Mouse (Mus musculus): ENCODE measurements around the gene Stoml1.

The Stoml1 gene

DNA sequence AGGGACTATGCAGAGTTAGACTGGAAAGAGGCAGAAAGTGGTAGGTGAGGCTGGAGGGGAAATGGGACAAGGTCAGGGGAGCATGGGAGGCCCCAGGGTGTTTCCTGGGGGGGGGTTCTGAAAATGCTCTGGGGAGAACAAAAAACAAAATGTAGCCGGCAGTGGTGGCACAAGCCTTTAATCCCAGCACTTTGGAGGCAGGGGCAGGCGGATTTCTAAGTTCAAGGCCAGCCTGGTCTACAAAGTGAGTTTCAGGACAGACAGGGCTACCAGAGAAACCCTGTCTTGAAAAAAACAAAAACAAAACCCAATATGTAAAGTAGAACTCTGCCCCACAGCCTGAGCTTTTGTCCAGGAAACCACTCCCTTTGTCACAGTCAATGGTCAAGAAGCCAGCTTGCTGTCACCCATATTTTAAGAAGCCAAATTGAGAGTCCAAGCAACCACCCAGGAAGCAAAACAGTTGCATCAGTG is 19.1 kb downstream of the Stoml1 start:
- no peak for DNase-seq (ENCODE audit: low spot score in 2 of 2)

DNA sequence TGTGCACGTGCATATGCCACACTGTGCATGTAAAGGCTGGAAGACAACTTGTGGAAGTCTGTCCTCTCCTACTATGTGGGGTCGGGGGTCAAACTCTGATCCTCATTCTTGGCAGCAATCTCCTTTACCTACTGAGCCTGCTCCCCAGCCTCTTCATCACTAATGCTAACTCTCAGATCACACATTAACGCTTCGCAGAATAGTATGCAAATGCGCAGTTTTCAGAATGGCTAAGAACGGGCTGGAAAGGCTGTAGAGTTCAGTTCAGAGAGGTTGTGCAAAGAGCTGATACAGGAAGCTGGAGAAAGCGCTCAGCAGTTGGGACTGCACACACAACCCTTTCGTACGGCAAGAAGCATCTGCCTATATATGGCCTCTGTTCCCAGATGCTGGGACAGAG is 19.9 kb downstream of the Stoml1 start:
- DNase-seq (ENCODE audit: low spot score in 2 of 2) = no peak

DNA sequence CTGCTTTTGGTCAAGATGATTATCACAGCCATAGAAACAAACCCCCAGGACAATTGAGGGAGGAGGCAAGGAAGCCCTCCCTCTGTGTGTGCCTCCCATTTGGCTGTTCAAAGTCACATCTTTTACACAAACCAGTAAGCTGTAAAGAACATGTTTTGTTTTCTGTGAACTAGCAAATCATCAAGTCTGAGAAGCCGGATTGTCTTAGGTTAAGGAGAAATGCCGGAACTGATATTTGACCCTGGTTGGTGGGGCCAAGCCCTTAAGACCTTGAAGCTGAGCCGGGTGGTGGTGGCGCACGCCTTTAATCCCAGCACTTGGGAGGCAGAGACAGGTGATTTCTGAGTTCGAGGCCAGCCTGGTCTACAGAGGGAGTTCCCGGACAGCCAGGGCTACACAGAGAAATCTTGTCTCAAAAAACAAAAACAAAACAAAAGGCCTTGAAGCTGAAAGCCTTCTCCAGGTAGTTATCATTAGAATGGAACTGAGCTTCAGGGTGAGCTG is 21.2 kb downstream of the Stoml1 start:
- DNase-seq (ENCODE audit: low spot score in 2 of 2) = no peak

DNA sequence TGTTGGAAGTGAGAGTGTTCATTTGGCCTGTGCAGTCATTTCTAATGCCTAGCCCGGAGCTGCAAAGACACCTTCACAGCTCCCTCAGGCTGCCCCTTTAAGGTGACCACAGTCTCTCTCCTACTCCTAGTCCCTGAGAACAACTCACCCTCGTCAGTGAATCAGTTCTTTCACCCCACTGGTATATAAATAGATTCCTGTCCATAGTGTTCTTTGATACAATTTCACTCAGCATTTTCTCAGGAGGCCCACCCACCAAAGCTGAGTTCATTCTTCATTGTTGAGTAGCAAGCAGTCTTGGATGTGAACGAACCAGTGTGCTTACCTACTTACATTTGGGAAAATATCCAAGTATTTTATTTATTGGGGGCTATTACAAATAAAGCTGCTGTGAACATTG is 21.7 kb downstream of the Stoml1 start:
- DNase-seq (ENCODE audit: low spot score in 2 of 2) = no peak

DNA sequence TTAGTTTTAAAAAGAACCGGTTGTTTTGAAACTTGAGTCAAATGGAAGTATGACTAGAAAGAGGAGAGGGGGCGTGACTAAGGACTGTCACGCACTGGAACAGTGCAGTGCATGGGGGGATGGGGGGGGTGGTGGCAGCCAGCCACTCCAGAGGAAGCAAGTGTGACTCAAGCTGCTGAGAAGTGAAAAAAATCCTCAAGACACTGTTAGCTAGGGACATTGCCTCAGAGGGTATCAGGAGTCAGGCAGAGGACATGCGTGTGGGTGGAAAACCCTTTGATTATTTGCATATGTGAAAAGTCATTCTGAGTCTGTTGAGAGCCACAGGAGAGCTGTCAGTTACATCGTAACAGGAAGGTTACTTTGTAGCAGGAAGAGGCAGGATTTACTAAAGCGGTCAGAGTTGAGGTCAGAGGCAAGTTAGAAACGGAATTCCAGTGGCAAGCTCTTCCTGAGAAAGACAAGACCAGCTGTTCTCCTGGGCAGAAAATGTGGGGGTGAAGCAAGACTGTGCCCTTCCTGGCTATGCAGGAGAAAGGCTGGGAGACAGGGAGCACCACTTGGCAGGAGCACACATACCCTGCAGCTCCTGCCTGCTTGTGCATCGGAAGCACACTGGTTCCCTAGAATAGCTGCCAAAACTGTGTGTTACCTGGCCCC is 22.3 kb downstream of the Stoml1 start:
- no peak for DNase-seq (ENCODE audit: low spot score in 2 of 2)

DNA sequence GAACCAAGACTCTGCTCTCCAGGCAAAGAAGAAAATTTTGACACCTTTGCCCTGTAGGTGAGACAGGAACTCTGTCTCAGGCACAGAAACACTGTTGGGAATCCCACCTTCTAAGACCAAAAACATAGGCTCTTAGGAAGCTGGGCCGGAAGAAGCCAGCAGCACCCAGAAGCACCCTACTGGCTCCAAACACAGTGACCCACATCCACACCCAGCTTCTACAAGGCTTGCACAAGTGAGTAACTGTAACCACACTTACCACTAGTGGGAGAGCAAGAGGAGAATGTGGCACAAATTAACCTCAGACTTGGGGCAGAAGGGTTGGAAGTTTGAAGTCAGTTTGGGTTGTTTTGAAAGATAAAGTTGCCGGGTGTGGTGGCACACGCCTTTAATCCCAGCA is 22.8 kb downstream of the Stoml1 start:
- DNase-seq (ENCODE audit: low spot score in 2 of 2) = no peak

DNA sequence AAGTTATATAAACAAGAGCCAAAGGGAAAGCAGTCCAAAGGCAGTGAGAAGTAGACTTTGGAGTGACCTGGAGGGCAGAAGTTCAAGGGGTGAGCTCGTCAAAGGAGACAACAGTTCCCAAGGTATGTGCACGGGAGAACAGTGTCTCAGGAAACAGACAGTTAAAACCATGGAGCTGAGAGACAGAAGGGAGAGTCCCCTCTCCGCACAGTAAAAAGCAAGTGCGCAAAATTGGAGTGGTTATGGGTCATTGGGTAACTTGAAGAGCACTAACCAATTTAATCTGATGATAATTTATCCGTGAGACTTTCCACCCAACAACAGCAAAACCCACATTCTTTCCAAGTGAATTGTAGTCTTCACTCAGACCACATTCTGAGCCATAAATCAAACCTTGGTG is 23.4 kb downstream of the Stoml1 start:
- DNase-seq (ENCODE audit: low spot score in 2 of 2) = no peak

DNA sequence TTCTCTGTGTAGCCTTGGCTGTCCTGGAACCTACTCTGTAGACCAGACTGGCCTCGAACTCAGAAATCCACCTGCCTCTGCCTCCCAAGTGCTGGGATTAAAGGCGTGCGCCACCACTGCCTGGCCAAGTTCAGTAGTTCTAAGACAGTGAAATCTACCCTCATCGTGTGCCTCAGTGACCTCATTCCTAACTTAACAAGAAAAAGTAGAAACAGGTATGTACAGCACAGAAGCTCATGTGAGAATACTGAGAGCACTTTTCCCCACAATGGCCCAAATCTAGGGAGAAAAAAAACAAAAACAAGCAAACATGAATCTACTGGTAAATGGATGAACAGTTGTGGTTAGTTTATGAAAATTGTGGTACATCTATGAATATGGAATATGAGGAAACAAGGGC is 25.3 kb downstream of the Stoml1 start:
- DNase-seq (ENCODE audit: low spot score in 2 of 2) = no peak

DNA sequence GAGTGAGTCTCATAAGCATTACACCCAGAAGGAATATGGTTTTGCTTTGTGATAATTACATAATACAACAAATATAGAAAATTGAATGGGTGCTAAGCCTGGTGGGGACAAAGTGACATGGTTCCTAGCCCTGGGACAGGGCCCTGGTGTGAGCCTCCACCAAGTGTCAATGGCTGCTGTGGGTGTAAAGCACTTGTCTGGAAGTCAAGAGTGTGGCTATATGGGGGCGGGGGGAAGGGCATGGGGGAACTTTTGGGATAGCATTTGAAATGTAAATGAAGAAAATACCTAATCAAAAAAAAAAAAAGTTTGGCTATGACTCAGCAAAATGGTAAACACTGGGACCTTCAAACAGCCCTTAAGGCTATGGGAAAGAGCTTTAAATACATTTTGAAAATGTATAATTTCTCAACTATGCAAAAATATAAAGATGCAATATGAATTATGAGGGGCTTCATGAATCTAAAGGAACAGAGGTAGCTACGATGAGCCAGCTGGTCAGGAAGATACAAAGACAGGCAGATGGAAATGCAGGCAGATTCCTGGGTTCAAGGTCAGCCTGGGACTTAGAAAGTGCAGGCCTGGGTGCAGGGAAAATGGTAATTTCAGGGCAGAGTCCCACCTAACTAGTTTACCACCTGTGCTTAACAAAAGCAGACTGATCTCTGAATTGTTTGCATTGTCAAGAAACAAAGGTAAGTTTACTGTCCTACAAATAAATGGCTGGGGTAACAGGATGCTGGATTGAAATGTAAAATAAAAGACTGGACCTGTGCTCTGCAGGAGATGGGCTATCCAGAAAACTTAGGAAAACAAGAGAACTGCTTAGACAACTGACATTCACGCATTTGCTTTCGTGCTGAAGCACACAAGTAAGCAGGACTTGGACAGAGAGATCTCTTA is 26.1 kb downstream of the Stoml1 start:
- no peak for DNase-seq (ENCODE audit: low spot score in 2 of 2)

DNA sequence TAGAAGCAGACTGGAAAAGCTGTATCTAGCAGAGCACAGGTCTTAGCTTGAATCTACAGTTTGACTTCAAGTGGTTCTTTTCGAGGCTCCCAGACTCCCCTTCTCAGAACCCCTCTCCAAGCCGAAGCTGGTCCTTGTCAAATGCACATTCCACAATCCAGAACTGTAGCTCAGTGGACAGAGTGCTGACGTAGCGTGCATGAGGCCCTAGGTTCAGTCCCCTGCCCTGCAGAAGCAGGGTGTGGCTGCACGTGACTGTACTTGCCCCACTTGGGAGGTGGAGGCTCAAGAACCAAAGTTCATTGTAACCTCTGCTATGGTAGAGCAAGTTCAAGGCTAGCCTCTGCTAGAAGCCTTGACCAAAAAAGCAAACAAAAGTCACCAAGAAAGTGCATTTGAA is 26.8 kb downstream of the Stoml1 start:
- no peak for DNase-seq (ENCODE audit: low spot score in 2 of 2)

DNA sequence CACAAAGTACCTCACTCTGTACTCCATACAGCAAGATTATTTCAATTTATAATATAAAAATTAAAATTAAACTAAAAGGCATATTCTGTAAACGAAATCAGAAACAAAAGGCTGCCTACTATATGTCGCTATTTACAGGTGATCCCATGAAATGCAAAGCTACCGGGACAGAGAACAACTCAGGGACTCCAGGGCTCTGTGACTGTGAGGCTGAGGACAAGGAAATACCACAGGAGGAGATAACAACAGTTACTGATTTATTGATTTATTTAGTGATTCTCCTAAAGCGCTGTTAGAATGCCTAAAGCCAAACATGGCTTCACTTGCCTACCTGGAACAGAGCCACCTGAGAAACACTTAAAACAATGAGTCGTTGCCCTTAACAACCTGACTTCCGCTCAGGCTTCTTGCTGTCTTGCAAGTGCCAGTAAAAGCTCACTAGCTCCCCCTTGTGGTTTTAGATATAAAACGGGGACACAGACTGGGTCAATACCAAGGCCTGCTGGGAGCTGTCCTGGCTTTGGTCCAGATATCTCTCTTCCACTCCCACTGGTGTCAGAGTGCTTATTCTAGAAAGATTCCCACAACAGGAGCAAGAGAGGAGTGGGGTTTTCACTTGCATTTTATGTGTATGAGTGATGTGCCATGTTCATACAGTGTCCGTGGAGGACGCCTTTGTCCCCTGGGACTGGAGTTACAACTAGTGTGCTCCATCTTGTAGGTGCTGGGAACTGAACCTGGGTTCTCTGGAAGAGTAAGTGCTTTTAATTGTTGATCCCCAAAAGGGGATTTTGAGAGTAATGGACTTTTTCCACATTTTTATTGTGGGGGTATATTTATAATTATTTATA is 27.5 kb downstream of the Stoml1 start:
- peak; percentile 63 to 68 for DNase-seq (ENCODE audit: low spot score in 2 of 2)

DNA sequence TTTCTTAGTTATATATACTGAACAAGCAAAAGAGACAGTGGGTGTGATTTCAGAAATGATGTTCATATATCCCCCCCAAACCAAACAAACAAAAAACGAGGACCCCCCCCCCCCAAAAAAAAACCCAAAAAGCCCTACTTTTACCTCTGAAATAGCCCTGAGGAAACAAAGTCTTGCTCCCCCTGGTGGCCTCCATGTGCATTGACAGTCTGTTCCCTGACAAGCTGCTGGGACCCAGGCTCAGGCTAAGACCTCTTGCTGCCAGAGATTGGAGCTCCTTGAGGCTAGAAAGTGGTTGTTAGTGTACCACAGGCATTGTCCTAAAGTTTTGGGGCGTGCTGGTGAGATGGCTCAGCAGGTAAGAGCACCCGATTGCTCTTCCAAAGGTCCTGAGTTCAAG is 28.6 kb downstream of the Stoml1 start:
- DNase-seq (ENCODE audit: low spot score in 2 of 2) = peak in 1 of 2 experiments; percentile 20

DNA sequence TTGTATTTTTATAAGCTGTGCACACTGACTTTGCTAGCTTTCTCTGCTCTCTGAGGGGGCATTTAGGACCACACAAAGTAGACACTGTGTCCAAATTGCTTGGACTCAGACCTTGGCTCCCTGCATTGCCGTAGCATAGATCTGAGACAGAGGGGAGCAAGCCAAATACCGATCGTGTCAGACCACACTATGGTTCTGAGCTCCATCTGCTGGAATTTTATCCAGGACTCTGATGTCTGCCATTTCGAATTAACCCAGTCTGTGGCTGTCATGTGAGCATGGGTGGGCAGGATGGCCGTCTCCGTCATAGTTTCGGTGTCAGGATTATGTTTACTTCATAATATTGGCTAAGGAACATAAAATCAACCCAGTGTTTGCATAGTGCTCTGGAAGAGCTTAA is 30.5 kb downstream of the Stoml1 start:
- DNase-seq (ENCODE audit: low spot score in 2 of 2) = no peak

DNA sequence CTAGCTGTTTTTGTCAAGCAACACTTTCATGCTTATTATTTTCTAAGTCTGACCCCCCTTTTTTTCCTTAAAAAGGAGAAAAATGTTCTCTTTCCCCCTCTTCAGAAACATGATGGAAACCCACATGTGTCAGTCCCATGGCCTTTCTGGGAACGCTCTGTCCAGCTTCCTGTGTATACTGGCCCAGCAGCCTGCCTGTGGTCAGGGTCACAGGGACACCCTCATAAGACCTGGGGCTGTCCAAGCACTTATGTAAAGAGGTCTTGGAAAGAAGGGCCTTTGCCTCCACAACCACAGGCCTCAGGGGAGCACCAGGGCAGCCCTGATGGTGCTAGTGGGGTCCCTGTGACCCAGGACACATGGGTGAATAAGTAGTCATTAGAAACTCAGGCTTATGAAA is 36.1 kb downstream of the Stoml1 start:
- DNase-seq (ENCODE audit: low spot score in 2 of 2) = no peak

DNA sequence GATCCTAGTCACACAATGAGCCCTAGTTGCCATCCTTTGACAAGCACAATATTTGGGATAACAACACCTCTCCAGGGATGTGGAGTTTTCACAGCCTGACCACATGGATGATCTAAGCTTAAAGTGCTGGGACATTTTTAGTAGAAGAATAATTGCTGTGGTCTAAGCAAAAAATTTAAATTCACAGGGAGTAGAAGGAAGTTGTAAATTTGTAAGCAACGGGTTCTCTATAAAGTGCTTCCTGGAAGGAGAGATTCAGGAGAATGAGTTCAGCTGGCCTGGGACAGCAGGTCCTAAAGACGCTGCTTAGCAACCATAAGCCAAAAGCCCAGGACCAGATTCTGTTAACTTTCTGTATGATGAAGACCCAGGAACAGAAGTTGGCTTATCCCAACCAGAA is 36.9 kb downstream of the Stoml1 start:
- DNase-seq (ENCODE audit: low spot score in 2 of 2) = no peak

DNA sequence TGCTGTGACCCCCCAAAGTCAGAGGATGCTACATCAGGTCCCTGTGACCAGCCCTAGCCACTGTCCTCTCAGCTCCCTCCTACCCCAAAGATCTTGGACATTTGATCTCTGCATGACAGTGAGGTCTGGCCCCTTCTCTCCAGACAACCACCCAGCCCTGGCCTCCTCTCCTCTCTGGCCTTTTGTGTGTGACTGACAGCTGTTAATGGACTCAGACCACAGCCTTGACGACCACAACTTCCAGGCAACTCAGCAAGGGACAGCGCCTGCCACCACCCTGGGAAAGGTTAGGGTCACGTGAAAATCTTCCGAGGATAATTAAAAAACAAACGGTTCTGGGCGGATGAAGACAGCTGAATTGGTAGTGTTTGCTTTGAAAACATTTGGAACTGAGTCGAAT is 41.6 kb downstream of the Stoml1 start:
- no peak for DNase-seq (ENCODE audit: low spot score in 2 of 2)

DNA sequence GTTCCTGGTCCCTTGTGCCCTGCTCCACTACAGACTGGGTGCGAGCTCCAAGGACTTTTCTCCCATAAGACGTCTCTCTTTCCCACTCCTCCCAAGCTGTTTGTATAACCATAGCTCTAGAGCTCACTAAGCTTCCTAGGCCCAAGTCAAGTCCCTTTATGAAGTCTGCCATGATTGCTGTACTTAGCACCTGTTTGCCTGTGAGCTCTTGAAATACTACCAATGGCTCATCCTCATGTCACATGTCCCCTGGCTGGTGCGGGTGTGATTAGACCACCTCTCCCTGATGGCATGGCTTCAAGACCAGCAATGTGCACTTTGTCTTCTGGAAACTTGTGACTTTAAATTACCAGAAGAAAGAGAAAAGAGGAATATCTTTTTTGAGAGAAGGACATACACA is 42.4 kb downstream of the Stoml1 start:
- DNase-seq (ENCODE audit: low spot score in 2 of 2) = no peak

DNA sequence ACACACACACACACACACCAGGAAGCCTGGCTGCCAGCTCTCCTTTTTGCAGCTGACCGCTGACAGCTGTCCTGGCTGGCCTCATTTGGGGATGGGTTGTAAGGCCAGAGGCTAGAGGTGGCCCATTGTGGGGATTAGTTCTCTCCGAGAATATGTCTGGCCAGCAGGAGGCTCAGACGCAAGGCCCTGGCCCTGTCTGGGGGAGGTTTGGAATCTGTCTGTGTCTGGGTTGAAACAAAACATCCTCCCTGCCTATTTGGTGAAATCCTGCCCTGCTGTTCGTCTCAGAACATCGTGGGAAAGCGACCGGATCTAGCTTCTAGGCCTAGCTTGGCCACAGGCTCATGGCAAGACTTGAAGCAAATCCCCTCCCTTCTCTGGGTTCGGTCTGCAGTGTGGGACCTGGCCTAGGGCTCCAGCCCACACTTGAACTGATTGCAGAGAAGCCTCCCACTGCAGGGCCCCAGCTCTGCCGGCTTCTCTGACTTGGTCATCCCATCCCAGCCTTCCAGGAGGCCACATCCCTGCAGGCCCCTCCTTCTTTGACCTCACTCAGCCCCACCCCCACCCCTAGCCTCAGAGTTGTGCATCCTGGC is 42.9 kb downstream of the Stoml1 start:
- no peak for DNase-seq (ENCODE audit: low spot score in 2 of 2)

DNA sequence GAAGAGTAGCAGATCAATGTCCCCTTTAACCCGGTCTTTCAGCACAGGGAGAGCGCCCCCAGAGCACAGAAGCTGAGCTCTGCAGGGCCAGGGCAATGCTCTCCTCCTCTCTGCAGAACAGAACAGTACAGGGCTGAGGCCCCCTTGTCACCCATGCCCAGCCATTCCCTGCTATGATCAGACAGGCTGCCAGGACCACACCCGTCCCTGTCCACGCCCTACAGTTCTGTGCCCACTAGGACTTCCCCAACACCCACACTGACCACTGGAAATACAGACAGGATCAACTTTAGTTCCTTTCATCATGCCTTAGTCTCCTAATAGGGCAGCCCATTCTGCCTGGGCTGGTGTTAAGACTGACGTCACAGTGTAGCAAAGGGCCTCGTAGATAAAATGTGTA is 44.1 kb downstream of the Stoml1 start:
- no peak for DNase-seq (ENCODE audit: low spot score in 2 of 2)

DNA sequence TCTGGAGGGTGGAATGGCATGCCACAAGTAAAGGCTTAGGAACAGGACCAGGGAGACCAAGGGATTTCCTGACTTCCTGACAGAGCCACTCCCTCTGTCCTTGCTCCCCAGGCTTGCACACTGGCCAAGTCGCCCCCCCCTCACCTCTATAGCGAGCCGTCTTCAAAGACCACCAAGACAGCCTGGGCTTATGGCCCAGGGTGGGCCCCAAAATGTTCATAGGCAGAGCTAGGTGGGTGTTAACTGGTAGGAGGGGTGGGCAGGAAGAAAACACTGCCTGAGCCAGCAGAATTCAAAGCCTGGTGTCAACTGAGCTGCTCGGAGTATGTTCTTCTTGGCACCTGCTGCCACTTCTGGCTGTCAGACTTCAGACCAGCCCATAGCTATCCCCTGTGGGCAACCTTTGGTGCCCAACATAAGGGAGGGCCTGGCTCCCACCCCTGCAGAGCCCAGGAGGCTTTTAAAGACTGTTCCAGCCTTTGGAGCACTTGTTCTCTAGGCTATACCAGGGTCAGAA is 45.1 kb downstream of the Stoml1 start:
- no peak for DNase-seq (ENCODE audit: low spot score in 2 of 2)

DNA sequence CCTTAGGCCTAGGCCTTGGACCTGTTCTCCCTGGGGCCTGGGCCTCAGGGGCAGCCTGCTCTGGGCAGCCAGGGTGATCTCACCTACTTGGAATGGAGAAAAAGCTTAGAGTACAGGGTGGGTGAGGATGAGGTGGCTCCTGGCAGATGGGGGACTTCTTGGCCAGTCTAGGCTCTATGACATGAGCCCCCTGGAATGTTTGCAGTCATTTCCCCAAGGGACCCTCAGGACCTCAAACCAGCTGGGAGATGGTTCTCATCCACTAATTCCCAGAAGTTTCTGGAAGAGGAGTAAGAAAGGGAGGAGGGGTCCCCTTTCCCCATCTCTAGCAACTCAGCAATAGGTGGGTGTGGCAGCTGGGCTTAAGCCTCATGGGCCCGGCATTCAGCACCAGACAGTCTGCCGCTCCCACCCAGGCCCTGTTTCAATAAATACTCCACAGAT is 46.4 kb downstream of the Stoml1 start:
- DNase-seq (ENCODE audit: low spot score in 2 of 2) = no peak

Data from right cerebral cortex, adult 2 months (tissue).